Mouse (Mus musculus) lung, adult 2 months (tissue): Measurements from ENCODE around the gene Rai1. TPM values are rescaled to one million over a fixed set of nuclear protein-coding genes. Genes with fewer than 3 reads are reported as not detected.

ENCODE experiments used
- DNase-seq: peaks from one replicate; pipeline ENCODE4 v3.0.0; 2022
- H3K4me1 ChIP-seq: fragments of 200-500 bp; 2 replicates; pipeline ENCODE4 v1.6.1; 2011; ENCODE audit warnings: low read length; ENCODE audit not compliant: control insufficient read depth, insufficient read depth
- H3K4me3 ChIP-seq: fragments of 200-500 bp; replicated peaks from 2 replicates; pipeline ENCODE3; 2011; ENCODE audit warnings: low read depth, mild to moderate bottlenecking, control low read depth, low read length; ENCODE audit errors: extremely low read depth
- CTCF ChIP-seq: fragments of 200-500 bp; IDR thresholded peaks from 2 replicates; pipeline ENCODE4 v1.5.1; 2011; ENCODE audit warnings: mild to moderate bottlenecking, low read length, control low read depth; ENCODE audit not compliant: insufficient read depth
- POLR2A ChIP-seq: fragments of 200-500 bp; IDR thresholded peaks from 2 replicates; pipeline ENCODE4 v1.6.1; 2011; ENCODE audit warnings: low read depth, mild to moderate bottlenecking, control low read depth, low read length, borderline replicate concordance; ENCODE audit errors: extremely low read depth
- WGBS: fragments of 180-500 bp; shearing (Covaris S2); methylation state at CpG from one replicate; pipeline ENCODE4 v1.1.7; 2018; 5-methylcytosine and 5-hydroxymethylcytosine counted together
- polyA plus RNA-seq: library from polyadenylated mRNA; depleted of rRNA; stranded (reverse); fragments of >200 nt; gene quantifications from 2 replicates; pipeline ENCODE4 v1.2.3, GENCODE M21; 2012

The Rai1 gene
- polyA plus RNA-seq, 1 experiment: 47.3 TPM

DNA sequence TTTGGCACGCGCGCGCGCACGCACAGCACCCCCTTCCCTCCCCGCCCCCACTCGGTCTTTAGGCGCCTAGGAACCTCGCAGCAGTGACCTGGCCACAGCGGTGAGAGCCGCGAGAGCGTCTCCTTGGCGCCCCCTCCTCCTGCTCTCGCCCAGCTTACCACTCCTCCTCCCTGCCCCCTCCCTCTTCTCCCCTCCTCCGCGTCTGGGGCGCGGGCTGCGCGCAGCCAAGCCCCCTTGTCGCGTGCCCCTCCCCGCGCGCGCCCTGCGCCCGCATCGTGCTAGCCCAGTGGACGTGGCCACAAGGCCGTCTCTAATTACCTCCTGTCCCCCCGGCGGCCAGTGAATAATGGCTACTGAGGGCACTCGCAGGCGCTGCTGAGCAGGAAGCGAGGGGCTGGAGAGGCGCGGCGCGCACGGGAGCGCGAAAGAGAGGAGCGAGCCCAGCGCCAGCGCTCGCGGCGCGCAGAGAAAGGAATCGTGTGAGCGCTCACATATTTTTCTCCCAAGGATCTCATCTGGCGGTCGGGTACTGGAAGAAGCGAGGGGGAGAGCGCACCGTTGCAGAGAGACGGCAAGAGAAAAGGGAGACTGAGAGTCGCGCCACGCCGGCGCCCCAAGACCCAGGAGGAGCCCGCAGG is 35.0 kb downstream of the Rai1 start:
- peak; percentile 46 for DNase-seq

DNA sequence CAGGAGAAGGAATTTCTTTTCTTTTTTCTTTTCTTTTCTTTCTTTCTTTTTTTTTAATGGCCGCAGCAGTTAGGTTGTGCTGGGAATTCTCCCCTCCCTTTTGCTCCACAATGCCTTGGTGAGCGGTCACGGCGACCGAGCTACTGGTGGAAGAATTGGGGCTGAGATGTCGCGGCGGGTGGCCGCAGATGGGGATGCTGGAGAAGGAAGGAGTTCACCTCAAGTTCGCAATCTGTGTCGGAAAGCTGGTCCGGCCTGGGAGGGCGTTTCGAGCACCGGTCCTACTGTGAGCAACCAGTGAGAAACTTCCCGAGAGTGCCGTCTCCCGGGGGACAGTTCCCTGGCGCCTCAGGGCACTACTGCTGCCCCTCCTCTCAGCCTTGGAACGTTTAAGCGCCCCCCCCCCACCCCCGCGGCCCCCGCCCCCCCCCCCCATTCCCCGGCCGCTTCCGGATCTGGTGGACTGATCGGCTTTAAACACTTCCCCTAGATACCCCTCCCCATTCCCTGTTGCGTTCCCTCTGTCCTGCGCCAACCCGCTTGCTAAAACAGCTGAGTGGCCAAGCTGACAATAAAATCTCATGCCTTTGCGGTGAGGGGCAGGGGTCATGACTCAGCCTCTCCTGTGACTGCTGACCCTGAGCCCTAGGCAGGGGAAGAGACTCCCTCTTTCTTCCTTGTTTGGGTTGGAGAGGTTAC is 35.9 kb downstream of the Rai1 start:
- DNase-seq: no peak
- peaks cover 7% of the 10 kb centered on the region for H3K4me1 ChIP-seq
- TF ChIP-seq POLR2A (no peak), CTCF (no peak)
- WGBS: 38% methylated on average over 24 of the region's 32 CpGs
- peak overlapping the region; percentile 7 for H3K4me3 ChIP-seq

More for the DNA sequence above, 35.0 kb downstream of the Rai1 start:
- peaks cover 5% of the 10 kb centered on the region; the same call in 1 of the 2 replicates for H3K4me1 ChIP-seq
- peak overlapping the region; percentile 50 for H3K4me3 ChIP-seq
- TF ChIP-seq POLR2A (no peak), CTCF (no peak)
- under 1% methylated on average over 65 of the region's 66 CpGs for WGBS

DNA sequence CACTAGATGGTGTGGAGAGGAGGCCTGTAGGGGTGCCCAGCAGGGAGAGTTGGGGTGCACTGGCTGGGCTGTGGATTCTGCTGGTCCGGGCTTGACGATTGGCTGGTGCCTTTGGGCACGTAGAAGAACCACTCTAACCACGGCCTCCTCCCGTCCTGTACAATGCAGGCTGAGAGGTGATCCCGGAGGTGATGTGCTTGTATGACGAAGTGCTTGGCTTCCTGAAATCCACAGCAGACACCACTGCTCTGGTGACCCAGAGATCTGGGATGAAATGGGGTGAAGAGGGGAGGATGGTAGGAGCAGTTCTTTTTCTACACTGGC is 36.4 kb downstream of the Rai1 start:
- TF ChIP-seq POLR2A: no peak
- no peak for TF ChIP-seq CTCF
- 63% methylated on average over 7 of the region's 7 CpGs for WGBS
- Histone ChIP-seq H3K4me1 (peaks cover 7% of the 10 kb centered on the region), H3K4me3 (no peak overlapping the region)
- DNase-seq: no peak

DNA sequence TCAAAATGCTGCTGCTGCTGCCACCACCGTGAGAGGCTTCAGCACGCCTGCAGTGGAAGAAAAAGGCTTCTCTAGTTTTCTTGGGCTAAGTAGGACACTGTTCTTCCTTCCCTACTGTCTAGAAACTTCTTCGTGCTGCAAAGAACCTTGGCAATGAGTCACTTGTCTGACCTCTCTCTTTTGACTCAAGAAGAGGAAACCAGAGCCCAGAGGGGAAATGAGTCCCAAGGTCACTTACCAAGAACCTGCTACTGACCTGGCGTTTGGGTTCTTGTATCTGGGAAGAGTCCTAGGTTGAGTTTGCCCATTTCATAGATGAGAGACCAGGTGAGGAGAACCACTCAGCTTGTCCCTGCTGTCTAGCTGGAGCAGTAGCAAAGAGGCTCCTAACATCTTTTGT is 38.3 kb downstream of the Rai1 start:
- no peak overlapping the region for H3K4me3 ChIP-seq
- DNase-seq: no peak
- TF ChIP-seq CTCF: no peak
- no peak for TF ChIP-seq POLR2A
- peaks cover 7% of the 10 kb centered on the region for H3K4me1 ChIP-seq
- 46% methylated on average over 4 of the region's 4 CpGs for WGBS

DNA sequence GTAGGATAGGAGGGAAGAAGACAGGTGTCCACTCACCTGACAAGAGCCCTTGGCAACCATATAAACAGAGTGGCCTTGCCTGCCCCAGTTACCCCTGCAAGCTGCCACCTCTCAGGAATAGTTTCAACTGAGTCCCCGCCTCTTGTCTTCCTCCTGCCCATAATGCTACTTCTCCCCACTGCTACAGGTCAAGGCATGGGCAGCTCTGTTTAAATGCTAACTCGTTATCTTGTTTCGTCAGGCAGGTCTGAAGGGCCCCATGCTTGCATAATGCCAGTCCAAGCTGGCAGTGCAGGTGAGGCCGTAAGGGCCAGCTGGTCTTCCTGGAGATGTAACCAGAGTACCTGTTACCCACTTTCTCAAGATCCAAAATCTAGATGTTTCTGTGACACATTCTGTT is 41.4 kb downstream of the Rai1 start:
- 78% methylated on average over 4 of the region's 4 CpGs for WGBS
- H3K4me1 ChIP-seq: peaks cover 8% of the 10 kb centered on the region
- DNase-seq: peak; percentile 53
- TF ChIP-seq CTCF (no peak), POLR2A (no peak)
- H3K4me3 ChIP-seq: no peak overlapping the region

DNA sequence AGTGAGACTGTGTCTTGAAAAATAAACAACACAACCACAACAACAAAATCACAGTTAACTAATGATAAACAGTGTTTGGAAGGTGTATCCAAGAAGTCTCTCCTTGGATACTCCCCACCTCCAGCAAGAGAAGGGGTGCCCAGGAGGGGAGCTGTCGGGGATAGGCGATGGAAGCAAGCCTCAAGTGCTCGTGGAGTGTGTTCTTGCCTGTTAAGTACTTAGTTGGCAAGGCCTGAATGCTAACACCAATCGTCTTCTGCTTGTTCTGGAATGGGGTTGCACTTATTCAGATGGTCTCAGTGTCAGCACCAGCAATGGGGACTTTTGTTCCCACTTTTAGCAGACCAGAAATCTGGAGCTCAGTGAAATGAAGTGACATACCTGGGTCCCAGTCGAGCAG is 43.8 kb downstream of the Rai1 start:
- Histone ChIP-seq H3K4me1 (peaks cover 8% of the 10 kb centered on the region), H3K4me3 (no peak overlapping the region)
- TF ChIP-seq CTCF: no peak
- TF ChIP-seq POLR2A: no peak
- WGBS: 70% methylated on average over 5 of the region's 5 CpGs
- DNase-seq: no peak

DNA sequence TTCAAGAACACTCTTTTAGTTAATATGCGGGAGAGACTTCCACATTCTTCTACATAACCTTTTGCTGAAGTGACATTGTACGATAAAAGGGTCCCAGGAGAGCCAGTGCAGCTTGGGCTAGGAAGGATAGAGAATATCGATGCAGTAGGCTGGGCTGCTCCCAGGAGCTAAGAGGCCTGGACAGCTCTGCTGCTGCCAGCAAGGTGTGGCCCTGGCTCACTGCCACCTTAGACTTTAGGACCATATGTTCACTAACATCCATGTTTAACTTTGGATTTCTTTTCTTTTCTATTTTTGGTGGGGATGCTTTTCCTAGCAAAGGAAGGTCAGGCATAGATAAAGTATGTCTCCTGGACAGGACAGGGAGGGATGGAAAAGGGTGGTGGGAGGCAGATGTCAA is 44.3 kb downstream of the Rai1 start:
- H3K4me3 ChIP-seq: no peak overlapping the region
- no peak for DNase-seq
- 62% methylated on average over 3 of the region's 3 CpGs for WGBS
- no peak for TF ChIP-seq CTCF
- no peak for TF ChIP-seq POLR2A
- peaks cover 8% of the 10 kb centered on the region for H3K4me1 ChIP-seq

DNA sequence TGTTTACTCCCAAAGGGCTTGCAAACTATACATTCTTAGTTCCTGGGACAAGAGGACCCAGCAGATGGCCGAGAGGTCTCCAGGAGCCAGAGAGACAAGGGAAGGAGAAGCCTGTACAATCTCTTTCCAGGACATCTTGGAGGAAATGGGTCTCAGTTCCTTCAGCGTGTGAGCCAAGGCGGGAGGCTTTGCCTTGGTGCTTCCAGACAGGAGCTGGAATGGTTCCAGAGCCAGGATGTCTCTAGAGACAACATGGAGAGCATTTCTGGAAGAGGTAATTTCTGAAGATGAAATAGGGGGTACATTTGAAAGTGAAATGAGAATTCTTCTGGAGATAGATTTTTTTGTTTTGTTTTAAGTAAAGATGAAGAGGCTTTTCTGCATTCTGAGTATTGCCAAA is 45.9 kb downstream of the Rai1 start:
- H3K4me3 ChIP-seq: no peak overlapping the region
- DNase-seq: no peak
- 36% methylated on average over 3 of the region's 3 CpGs for WGBS
- no peak for TF ChIP-seq CTCF
- no peak for TF ChIP-seq POLR2A
- H3K4me1 ChIP-seq: peaks cover 6% of the 10 kb centered on the region; the same call in 1 of the 2 replicates

DNA sequence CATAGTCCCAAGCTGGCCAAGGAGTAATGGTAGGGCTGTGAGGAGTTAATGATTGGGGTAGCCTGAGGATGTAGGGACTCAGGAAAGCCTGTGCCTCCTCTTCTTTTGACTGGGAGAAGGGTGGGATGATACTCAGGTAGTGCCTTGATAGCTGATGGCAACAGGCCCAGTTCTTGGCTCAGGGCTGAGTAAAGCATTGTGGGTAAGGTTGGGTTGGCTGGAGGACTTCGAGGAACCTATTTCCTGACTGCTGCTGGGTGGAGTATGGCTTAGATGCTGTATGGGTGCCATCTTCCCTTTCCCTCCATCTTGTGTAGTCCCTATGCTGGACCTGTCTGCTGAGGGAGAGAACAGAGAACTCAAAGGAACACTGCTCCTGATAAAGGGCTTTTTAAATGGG is 47.5 kb downstream of the Rai1 start:
- H3K4me1 ChIP-seq: peaks cover 6% of the 10 kb centered on the region; the same call in 1 of the 2 replicates
- no peak for DNase-seq
- H3K4me3 ChIP-seq: no peak overlapping the region
- WGBS: 7% methylated on average over 1 of the region's 1 CpGs
- TF ChIP-seq POLR2A (no peak), CTCF (no peak)

DNA sequence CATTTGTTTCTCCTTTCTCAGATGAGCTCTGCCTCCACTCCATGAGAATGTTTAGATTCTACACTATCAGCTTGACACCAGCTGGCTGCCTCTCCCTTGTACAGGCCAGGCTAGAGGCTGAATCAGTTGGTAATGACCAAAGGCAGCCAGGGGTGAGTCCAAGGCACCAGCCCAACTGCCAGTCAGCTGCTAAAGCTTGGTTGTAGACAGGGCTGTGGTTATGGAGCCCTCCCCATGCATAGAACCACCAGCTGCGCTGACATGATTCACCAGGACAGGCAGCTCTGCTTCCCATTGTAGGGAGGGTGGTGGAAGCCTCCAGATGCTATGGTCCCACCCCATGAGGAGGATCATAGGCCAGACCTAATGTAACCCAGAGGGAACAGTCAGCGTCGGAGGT is 49.1 kb downstream of the Rai1 start:
- no peak for TF ChIP-seq POLR2A
- no peak for TF ChIP-seq CTCF
- WGBS: 94% methylated on average over 3 of the region's 3 CpGs
- DNase-seq: no peak

More for the DNA sequence above, 49.1 kb downstream of the Rai1 start:
- Histone ChIP-seq H3K4me1 (peaks cover 6% of the 10 kb centered on the region; the same call in 1 of the 2 replicates), H3K4me3 (no peak overlapping the region)
